Mouse (Mus musculus) neural tube, embryonic 11.5 days (tissue): ENCODE results near the gene Wdr64. TPM values are rescaled to one million over a fixed set of nuclear protein-coding genes. Genes with fewer than 3 reads are reported as not detected.

Experiments
- ATAC-seq: fragments of 200-750 bp; cut with Nextera tagmentation; 2 replicates; pipeline ENCODE4 v1.8.0; 2017; ENCODE audit warnings: moderate number of reproducible peaks, mild to moderate bottlenecking, moderate TSS enrichment, moderate library complexity; ENCODE audit not compliant: insufficient read depth, low FRiP score, low TSS enrichment
- DNase-seq: peaks from one replicate; pipeline ENCODE4 v3.0.0-alpha.2; 2015; ENCODE audit warnings: low spot score
- H3K27ac ChIP-seq: fragments of 300-500 bp; sonication (generic); 2 replicates; pipeline ENCODE4 v1.5.1; 2014; ENCODE audit warnings: low read depth, mild to moderate bottlenecking, low read length
- H3K27me3 ChIP-seq: fragments of 300-500 bp; sonication (generic); 2 replicates; pipeline ENCODE4 v1.6.1; 2014; ENCODE audit warnings: mild to moderate bottlenecking, low read length, mixed read lengths; ENCODE audit not compliant: control insufficient read depth, insufficient read depth
- H3K36me3 ChIP-seq: fragments of 300-500 bp; sonication (generic); 2 replicates; pipeline ENCODE4 v1.6.1; 2014; ENCODE audit warnings: mild to moderate bottlenecking, low read length, moderate library complexity, mixed read lengths; ENCODE audit not compliant: control insufficient read depth, insufficient read depth
- H3K4me1 ChIP-seq: fragments of 300-500 bp; sonication (generic); 2 replicates; pipeline ENCODE4 v1.6.1; 2014; ENCODE audit warnings: low read length, mixed read lengths; ENCODE audit not compliant: control insufficient read depth, insufficient read depth
- H3K4me2 ChIP-seq: fragments of 300-500 bp; sonication (generic); 2 replicates; pipeline ENCODE4 v1.6.1; 2014; ENCODE audit warnings: low read depth, mild to moderate bottlenecking, moderate library complexity
- H3K4me3 ChIP-seq: fragments of 300-500 bp; sonication (generic); 2 replicates; pipeline ENCODE4 v1.5.1; 2014; ENCODE audit warnings: low read depth, low read length
- H3K9ac ChIP-seq: fragments of 300-500 bp; sonication (generic); 2 replicates; pipeline ENCODE4 v1.6.1; 2014; ENCODE audit warnings: mild to moderate bottlenecking, low read length
- H3K9me3 ChIP-seq: fragments of 300-500 bp; sonication (generic); 2 replicates; pipeline ENCODE4 v1.6.1; 2016; ENCODE audit warnings: low read length; ENCODE audit not compliant: control insufficient read depth
- WGBS: fragments of 180-500 bp; shearing (Covaris S2); extraction: QIAGEN DNeasy Blood & Tissue Kit; methylation state at CpG from one replicate; pipeline ENCODE4 v1.1.7; 2014; 5-methylcytosine and 5-hydroxymethylcytosine counted together
- polyA plus RNA-seq: library from polyadenylated mRNA; unstranded; fragments of >200 nt; fragmentation: Nextera tagmentation; extraction: Ambion mirVana; gene quantifications from 2 replicates; pipeline ENCODE4 v1.2.1, GENCODE M21; 2014

Gene Wdr64
- polyA plus RNA-seq, 1 experiment from 2014 or later = not detected

- WGBS = 41% methylated on average over 1 of the region's 1 CpGs
Measured at GRCm38 (mm10) chr1:175811625-175812024, 113.2 kb downstream of the Wdr64 start.

GRCm38 (mm10) chr1:175823815-175824438 lies 125.5 kb downstream of the Wdr64 start:
- DNase-seq = no peak
- no peak overlapping the region for H3K27ac ChIP-seq
- 69% methylated on average over 9 of the region's 9 CpGs for WGBS
- H3K4me3 ChIP-seq = no peak overlapping the region
- no peak overlapping the region for H3K9ac ChIP-seq
- H3K4me2 ChIP-seq = no peak overlapping the region
- ATAC-seq = no peak
- H3K9me3 ChIP-seq = no peaks in the 10 kb centered on the region
- H3K27me3 ChIP-seq = no peaks in the 10 kb centered on the region
- no peaks in the 10 kb centered on the region for H3K36me3 ChIP-seq
- H3K4me1 ChIP-seq = no peaks in the 10 kb centered on the region

More at GRCm38 (mm10) chr1:175811625-175812024, 113.2 kb downstream of the Wdr64 start:
- Histone ChIP-seq H3K4me1 (no peaks in the 10 kb centered on the region), H3K4me3 (no peak overlapping the region), H3K4me2 (no peak overlapping the region), H3K9me3 (no peaks in the 10 kb centered on the region), H3K27me3 (no peaks in the 10 kb centered on the region), H3K27ac (no peak overlapping the region), H3K9ac (no peak overlapping the region), H3K36me3 (no peaks in the 10 kb centered on the region)
- ATAC-seq = no peak
- DNase-seq = no peak

- DNase-seq (no peak), ATAC-seq (no peak)
- no peaks in the 10 kb centered on the region for H3K4me1 ChIP-seq
- H3K36me3 ChIP-seq = no peaks in the 10 kb centered on the region
- no peaks in the 10 kb centered on the region for H3K9me3 ChIP-seq
- H3K4me3 ChIP-seq = no peak overlapping the region
- no peaks in the 10 kb centered on the region for H3K27me3 ChIP-seq
- no peak overlapping the region for H3K27ac ChIP-seq
- H3K4me2 ChIP-seq = no peak overlapping the region
- 92% methylated on average over 7 of the region's 7 CpGs for WGBS
- H3K9ac ChIP-seq = no peak overlapping the region
Measured at GRCm38 (mm10) chr1:175828539-175828938, 130.1 kb downstream of the Wdr64 start.

GRCm38 (mm10) chr1:175829220-175829619 lies 130.8 kb downstream of the Wdr64 start:
- Histone ChIP-seq H3K4me3 (no peak overlapping the region), H3K4me1 (no peaks in the 10 kb centered on the region), H3K4me2 (no peak overlapping the region), H3K27ac (no peak overlapping the region), H3K9me3 (no peaks in the 10 kb centered on the region), H3K9ac (no peak overlapping the region), H3K36me3 (no peaks in the 10 kb centered on the region), H3K27me3 (no peaks in the 10 kb centered on the region)
- DNase-seq (no peak), ATAC-seq (no peak)
- 94% methylated on average over 2 of the region's 2 CpGs for WGBS

GRCm38 (mm10) chr1:175855515-175855914 lies 157.1 kb downstream of the Wdr64 start:
- 84% methylated on average over 1 of the region's 1 CpGs for WGBS
- DNase-seq = no peak
- ATAC-seq = no peak

More at GRCm38 (mm10) chr1:175855515-175855914, 157.1 kb downstream of the Wdr64 start:
- H3K27ac ChIP-seq = no peak overlapping the region
- no peaks in the 10 kb centered on the region for H3K4me1 ChIP-seq
- no peak overlapping the region for H3K9ac ChIP-seq
- H3K4me3 ChIP-seq = no peak overlapping the region
- H3K4me2 ChIP-seq = no peak overlapping the region
- no peaks in the 10 kb centered on the region for H3K27me3 ChIP-seq
- H3K9me3 ChIP-seq = no peaks in the 10 kb centered on the region
- no peaks in the 10 kb centered on the region for H3K36me3 ChIP-seq

Other genes with a start within 250 kb of the Wdr64 start
- 10.2 and 15.0 TPM in 2 replicates for gene Rgs7, start 206.1 kb upstream of the Wdr64 start, polyA plus RNA-seq
- gene Kmo, start 78.2 kb upstream of the Wdr64 start, polyA plus RNA-seq = 0.09 TPM in 1 of 2 replicates, not detected in the other
- gene Fh1, start 73.0 kb upstream of the Wdr64 start, polyA plus RNA-seq = 113 and 115 TPM in 2 replicates
- gene Opn3, start 5.8 kb upstream of the Wdr64 start, polyA plus RNA-seq = 12.0 and 12.5 TPM in 2 replicates
- 5.8 and 6.0 TPM in 2 replicates for gene Chml, start 5.7 kb upstream of the Wdr64 start, polyA plus RNA-seq
- 100 and 112 TPM in 2 replicates for gene Exo1, start 182.0 kb downstream of the Wdr64 start, polyA plus RNA-seq
- gene Gm38100, start 221.7 kb downstream of the Wdr64 start, polyA plus RNA-seq = not detected in 2 replicates